Mouse (Mus musculus) telencephalon, adult 2 months (tissue): Measurements from ENCODE around the gene Csf2rb2.
"Not testable (repeated sequence)": the region's sequence is repeated elsewhere in the genome, so short reads cannot be mapped to it uniquely, and the experiment has no call there.

Source experiments
- DNase-seq: peaks from one replicate; pipeline ENCODE4 v3.0.0-alpha.2; 2011; ENCODE audit warnings: low read depth, low spot score

Csf2rb2 gene

DNA sequence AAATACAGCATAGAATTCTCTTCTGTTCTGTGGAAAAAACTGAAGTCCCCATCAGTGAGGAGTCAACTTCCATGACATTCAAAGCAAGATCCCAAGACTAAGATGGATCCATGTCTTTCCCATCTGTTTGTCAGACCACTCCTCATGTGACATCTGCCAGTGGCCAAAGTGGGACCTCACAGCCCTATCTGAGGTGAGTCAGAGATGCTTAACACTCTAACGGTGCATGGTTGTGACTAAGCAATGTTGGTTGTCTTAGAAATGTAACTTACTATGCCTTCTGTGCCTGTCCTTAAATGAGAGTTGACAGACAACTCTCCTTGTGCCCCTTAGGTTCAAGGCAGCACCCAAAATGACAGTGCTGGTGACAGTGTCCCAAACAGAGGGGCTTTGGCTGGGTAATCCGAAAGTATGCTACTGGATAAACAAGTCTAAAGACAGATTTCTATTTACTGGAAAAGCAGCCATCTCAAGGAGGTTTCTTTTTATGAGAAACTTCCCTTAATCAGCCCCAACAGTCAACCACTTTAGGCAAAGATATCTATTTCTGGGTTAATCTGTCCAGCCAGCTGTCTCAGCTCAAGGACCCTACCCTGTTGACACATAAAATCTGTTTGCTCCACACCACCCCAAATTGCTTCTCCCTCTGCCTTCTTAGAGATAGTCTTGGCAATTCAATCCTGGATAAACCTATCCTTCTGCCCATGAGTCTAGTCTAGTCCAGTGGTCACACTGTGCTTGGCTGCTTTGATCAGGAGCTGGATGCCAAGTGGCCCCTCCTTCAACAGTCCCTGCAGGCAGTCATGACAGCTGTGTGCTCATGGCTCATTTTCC is 13.0 kb upstream of the Csf2rb2 start:
- DNase-seq = not testable (repeated sequence)

DNA sequence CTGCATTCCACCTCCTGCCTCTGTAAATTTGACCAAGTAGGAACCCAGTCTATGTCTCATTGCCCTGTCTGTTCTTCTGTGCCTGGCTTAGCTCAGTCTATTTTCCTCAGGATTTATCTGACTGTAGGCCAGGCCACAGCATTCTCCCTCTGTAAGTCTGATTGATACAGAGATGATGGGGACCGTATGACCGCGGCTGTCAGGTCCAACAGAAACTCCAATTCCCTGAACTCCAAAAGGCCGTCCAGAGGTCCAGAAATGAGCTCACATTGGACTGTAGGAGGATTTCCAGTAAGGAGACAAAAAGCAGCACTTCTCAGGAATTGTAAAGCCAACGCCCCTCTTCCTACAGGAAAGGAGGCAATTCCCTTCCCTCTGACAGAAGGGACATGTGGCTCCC is 8.1 kb upstream of the Csf2rb2 start:
- not testable (repeated sequence) for DNase-seq

DNA sequence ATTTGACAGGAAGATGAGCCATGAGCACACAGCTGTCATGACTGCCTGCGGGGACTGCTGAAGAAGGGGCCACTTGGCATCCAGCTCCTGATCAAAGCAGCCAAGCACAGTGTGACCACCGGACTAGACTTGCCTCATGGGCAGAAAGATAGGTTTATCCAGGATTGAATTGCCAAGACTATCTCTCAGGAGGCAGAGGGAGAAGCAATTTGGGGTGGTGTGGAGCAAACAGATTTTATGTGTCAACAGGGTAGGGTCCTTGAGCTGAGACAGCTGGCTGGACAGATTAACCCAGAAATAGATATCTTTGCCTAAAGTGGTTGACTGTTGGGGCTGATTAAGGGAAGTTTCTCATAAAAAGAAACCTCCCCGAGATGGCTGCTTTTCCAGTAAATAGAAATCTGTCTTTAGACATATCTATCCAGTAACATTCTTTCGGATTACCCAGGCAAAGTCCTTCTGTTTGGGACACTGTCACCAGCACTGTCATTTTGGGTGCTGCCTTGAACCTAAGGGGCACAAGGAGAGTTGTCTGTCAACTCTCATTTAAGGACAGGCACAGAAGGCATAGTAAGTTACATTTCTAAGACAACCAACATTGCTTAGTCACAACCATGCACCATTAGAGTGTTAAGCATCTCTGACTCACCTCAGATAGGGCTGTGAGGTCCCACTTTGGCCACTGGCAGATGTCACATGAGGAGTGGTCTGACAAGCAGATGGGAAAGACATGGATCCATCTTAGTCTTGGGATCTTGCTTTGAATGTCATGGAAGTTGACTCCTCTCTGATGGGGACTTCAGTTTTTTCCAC is 7.1 kb upstream of the Csf2rb2 start:
- DNase-seq = not testable (repeated sequence)

DNA sequence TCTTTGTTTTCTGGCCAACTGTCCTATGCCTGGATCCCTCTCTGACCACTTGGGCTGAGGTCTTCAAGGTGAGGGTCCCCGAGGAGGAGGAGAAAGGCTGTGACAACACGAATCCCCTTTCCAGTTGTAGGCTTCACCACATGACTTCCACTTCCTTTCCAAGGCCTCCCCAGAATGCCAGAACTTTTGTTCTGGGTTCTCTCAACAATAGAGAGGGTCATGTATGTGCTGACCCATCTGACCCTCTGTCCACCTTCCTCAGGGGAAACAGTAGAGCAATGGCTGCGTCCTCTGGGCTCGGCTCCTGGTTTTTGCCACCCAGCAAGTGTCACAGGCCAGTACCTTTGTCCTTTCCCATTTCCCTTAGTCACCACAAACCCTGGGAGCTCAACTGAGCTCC is 5.5 kb upstream of the Csf2rb2 start:
- no peak for DNase-seq

DNA sequence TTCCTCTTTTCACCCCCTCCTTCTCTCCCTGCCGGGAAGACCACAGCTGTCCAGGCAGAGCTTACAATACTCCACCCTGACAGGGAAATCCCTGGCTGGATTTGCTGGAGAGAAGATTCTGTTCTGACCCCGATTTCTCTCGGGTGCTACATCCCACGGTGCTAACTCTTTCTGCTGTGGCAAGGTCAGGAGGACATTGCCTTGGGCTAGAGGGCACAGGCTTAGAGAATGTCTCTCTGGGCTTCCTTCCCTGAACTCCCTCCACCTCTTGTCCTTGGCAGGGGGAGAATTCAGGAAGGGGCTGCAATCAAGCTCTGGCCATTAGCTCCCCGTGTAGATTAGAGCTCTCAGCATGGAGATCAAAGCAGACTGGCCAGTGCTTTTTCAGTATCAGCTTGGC is 4.3 kb upstream of the Csf2rb2 start:
- no peak for DNase-seq

DNA sequence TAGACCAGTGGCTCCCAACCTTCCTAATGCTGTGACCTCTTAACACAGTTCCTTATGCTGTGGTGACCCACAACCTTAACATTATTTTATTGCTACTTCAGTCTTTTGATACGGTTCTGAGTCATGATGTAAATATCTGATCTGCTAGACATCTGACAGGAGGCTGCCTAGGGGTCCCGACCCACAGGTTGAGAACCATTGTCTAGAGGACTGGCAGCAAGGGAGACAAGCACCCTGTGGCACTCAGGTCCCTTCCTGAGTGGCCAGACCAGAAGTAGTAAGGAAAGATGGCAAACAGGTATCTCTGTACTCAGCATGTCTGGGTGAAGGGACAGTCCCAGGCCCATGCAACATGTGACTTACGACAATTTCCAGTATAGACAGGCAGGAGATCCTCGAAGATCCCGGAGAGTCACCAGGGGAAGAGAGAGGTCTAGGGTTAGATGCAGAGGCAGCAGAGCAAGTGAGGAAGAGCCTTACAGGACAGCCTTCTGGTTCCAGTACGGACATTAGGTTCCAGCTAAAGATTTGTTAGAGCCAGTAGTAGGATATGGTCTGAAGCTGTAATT is 1.8 kb downstream of the Csf2rb2 start:
- no peak for DNase-seq

DNA sequence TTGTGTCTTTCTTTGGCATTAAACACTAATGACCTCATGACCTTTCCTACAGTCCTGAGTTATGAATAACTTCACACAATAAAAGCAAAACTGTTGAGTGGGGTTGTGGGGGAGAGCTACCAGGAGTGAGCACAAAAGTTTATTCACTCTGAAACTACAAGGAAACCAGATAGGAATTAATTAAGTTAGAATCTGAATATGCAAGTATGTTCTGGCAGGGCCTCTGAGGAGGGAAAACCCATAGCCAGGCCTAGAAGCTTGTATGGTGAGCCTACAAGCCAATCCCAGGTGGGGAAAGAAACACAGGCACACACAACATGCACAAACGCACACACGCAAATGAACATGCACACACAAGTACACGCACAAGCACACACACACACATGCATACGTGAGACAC is 2.8 kb downstream of the Csf2rb2 start:
- DNase-seq = no peak

DNA sequence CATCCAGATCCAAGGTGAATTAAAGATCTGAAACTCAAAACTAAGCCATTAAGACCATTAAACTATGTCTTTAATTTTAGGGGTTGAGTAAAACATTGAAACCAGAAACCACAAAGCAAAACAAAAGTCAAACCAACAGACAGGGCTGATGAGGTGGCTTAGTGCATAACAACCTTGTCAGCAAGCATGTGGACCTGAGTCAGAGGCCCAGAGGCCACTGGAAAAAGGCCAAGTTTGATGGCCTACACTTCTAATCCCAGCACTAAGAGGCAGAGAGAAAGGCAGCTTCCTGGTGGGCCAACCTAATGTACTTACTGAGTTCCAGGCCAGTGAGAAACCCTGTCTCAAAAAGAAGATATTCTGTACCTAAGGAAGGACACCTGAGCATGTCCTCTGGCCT is 4.7 kb downstream of the Csf2rb2 start:
- no peak for DNase-seq

DNA sequence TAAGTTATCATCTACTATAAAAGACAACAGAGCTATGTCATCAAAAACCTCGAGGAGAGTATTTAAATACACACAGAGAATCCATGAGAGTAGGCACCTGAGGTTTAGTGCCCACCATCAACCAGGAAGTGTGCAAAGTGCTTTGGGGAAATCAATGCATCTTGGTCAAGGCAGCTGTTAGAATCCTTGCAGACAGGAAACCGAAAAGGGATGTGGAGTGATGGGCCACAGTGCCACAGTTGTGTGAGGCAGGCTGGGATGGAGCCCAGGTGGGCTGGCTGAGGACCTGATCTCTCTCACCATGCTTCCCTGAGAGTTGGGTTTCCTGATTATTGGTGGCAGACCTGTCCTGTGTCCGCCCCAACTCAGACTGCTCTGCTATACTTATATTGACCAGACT is 5.9 kb downstream of the Csf2rb2 start:
- DNase-seq = no peak

DNA sequence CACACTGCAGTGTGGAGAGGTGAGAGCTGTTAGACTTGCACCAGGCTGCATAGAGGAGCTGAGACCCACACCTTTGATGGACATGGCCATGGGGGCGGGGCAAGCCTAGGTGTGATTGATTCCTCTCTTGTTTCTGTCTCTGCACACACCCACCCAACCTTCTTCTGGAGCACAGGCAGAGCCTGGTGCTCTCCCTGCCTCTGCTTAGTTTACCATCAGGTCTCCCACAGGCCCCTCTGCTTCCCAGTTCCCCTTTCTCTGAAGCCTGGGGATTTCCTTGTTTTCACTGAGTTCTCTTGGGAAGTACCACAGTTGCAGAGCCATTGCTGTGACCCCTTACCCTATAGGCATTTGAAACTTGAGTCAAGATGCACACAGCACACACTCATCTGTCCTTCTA is 7.0 kb downstream of the Csf2rb2 start:
- no peak for DNase-seq

DNA sequence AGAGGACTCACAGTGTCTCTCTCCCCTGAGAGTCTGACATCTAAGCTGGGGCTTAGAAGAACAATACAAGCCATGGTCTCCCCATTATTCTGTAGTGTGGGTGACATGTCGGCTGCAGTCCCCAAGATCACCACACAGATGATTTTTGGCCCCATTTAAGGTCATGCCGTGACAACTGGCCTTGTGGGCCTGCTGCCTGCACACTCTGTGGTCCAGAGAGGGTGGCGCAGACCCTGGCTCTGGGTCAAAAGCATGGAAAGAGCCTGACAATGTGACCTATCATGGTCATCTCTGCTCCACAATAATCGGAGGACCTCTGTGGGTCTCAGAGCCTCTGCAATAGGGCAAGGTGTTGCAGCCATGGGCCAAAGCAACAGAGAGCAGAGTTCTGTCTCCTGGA is 11.8 kb downstream of the Csf2rb2 start:
- no peak for DNase-seq

DNA sequence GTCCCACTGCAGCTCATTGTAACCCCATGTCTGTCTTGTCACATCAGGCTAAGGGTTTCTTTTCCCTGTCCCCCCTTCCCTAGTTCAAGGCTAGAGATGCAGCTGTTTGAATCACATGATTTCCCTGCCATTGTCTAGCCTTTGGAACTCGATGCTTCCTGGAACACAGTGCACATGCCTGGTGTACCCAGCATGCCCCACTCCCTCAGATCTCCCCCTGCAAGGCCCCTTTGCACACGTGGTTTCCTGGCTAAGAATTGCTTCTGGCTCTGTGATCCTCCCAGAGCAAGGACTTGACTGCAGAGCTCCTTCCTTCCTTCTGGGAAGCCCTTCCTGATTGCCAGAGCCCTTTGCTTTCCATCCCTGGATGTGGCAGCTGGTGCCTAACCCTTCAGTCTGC is 12.3 kb downstream of the Csf2rb2 start:
- DNase-seq = not testable (repeated sequence)

DNA sequence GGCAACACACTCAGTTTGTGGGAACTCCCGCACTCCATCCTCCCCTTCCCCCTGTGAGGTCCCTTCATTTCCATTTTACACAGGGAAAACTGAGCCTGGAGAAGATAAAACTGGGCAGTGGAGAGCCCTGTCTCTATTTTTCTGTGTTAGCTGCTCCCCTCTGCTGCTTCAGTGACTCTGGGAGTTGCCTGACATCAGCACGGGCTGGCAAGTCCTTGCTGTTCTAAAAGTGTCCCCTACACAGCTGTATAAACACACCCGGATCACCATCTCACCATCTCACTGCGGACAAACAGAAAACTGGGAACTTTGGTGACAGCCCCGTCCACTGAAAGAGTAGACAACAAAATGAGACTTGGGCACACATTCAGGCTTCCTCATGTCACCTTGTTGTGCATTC is 15.7 kb downstream of the Csf2rb2 start:
- DNase-seq = not testable (repeated sequence)

DNA sequence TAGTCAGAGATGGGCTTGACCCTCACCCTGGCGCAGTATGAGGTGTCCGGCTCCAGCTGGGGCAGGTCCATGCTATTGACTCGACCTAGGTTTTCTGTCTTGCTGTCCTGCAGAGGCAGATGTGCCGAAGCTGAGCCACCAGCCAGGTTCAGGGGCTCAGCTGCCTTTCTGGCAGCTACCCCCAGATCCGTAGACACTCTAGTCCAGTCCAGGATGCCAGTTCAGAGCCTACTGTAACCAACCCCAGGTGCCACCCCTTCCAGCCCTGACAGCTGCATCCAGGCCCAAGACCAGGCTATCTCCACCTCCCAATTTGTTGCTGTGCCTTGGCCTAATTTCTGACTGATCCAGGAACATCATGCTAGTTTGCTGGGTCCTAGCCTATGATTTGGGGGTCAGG is 17.6 kb downstream of the Csf2rb2 start:
- DNase-seq = no peak

DNA sequence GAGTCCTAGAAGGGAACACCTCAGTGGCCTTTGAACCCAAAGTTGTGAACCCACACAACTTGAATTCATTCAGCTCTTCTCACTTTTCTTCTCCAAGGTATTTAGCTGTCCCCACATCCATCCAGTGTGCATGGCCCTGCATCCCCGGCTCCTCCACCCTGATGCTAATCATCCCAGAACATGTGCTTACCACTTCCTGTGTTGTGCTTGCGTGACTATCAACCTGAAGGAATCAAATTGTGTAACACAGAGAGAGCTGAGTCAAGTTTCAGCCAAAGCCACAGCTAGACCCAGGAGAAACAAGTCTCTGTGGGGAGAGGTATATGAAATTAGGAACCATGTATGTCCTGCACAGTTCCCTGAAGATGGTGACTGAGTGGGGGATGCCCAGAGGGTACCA is 27.2 kb downstream of the Csf2rb2 start:
- DNase-seq = no peak

DNA sequence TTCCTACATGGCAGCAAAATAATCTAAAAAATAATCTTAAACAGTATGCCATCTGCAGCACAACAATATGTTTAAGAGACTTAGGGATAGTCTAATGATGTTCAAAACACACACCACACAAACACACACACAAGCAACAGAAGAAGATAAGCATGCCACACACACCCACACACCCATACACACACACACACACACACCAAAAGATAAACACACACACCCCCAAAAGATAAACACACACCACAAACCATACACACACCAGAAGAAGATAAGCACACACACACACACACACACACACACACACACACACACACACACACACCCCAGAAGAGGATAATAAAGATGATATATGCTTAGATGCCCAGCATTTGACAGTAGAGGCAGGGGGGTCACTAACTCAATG is 34.3 kb downstream of the Csf2rb2 start:
- no peak for DNase-seq

DNA sequence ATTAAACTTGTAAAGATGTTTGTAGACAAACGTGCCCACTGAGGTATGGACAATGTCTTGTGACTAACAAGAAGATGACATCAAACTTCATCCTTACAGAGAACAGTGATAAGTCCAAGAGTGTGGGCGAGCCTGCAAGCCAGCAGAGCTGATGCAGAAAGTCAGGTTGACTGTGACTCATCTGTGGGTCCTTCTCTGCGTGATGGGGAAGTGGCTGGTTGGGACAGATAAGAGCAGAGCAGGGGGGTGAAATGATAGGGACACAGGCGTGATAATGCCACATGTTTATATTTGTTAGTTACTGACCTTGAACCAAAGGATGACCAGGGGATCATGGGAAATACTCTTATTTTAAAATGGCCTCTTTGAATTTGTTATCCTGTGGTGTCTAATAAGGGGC is 37.7 kb downstream of the Csf2rb2 start:
- DNase-seq = no peak

DNA sequence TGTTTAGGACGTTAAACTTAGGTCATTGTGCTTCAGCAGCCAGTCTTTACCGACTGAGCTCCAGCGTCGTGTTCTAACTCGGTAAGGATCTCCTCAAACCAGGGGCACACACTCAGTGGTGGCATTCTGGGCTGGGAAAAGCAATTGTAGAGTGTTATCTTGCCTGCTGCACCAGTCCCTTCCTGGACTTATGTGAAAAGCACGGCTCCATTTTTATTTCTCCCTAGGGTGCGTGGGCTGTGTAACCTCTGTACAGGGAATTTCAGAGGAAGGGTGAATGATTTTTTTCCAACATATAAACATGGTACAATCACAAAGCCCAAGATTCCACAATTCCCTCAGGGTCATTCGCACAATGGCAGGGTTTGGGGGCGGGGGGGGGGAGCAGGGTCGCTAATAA is 38.1 kb downstream of the Csf2rb2 start:
- DNase-seq = no peak

DNA sequence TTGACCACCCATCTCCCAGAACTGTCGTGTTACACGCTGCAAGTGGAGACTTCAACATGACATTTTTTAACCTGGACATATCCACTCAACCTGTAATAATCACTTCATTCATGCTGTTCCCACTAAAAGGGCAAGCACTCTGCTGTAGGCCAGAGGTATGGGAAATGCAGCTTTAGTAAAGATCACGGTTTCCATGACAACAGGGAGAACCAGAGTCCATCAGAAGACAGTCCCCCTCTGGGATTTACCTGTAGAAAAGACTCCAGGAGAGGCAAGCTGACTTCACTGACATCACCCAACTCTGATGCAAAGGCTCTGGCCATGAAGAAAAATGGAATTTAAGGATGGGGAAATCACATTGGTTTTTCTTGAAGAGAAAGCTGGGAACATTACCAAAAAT is 42.2 kb downstream of the Csf2rb2 start:
- no peak for DNase-seq

DNA sequence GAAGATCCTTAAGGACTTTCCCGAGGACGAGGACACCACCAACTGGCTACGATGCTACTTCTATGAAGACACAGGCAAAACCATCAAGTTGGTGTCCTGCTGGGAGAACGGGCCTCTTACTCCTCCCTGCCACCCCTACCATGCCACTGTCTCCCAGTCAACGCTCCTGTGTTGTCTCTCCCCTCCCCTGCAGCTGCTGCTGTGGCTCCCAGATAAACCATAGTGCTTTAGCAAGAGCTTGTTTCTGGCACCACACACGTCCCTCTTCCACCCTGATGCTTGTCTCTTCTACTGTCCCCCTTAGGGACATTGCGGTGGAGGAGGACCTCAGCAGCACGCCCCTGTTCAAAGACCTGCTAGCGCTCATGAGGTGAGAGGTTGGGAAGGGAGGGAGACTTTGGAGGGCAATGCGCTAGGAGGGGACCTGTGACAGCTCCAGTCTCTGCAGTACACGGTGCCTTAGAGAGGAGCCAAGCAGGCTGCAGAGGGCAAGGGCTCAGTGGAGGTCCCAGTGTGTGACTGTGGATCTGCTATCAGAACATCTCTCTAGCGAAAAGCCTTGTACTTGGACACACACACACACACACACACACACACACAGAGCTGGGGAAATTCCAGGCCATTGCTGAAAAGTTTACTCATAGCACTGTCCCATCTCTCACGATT is 44.7 kb downstream of the Csf2rb2 start:
- no peak for DNase-seq

DNA sequence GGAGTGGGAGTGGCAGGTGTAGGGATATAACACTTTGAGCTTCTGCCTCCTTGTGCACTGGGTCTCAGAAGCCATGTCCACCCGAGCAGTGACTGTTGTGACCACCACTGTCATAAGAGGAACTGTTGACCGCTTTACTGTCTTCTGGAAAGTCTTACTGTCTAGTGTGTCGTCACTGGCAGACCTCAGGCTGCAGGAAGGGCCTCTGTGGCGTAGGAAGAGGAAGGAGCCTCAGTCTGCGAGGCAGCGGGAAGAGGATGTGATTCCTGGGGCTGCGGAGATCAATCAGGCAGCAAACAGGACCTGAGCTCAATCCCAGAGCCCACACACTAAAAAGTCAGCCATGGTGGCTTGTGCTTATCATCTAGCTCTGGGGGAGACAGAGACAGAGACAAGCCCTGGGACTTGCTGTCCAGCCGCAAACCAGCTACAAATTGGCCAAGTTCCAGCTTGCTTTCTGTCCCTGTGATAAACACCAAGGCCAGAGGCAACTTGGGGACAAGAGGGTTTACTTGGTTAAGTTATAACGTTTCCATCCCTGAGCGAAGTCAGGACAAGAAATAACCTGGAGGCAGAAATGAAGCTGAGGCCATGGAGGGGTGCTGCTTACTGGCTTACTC is 47.2 kb downstream of the Csf2rb2 start:
- DNase-seq = no peak
